ENCODE assay signal across 10 mouse cellular contexts in genomic region chr2:162528911-162529310, GRCm38 (mm10).
A peak's percentile ranks its signal among the peaks of the same experiment; 100 is the strongest.
DNase-seq lines count a peak whose midpoint lies in the region; ATAC-seq and TF ChIP-seq lines count a peak whose summit lies in the region.
"Had no signal": no experiment of that assay in that cellular context is flagged by ENCODE, and none has a peak within 500 bp of the region (broad histone marks: within the 10 kb centered on the region; RNA-seq: fewer than 3 reads in every experiment).

No protein-coding gene starts in this region.

- no peak overlapping the region for H3K4me3 ChIP-seq in kidney, postnatal 0 days (replicated peaks; ENCODE audit: low read depth, low read length)
- no peak overlapping the region for H3K4me3 ChIP-seq in kidney, embryonic 14.5 days (ENCODE audit: low read length)
- no peak overlapping the region for H3K4me3 ChIP-seq in E14TG2a.4 (replicated peaks; ENCODE audit: low read length)
- H3K4me3 ChIP-seq in lung, adult 2 months (replicated peaks; ENCODE audit: extremely low read depth, low read depth, low read length): no peak overlapping the region
- H3K4me3 ChIP-seq: heart, embryonic 15.5 days; midbrain, embryonic 15.5 days had no signal

- no peak for TF ChIP-seq POLR2A in lung, adult 2 months (IDR thresholded peaks at IDR 0.05; ENCODE audit: borderline replicate concordance, extremely low read depth, low read depth, low read length)

- no peaks in the 10 kb centered on the region for H3K27me3 ChIP-seq in kidney, postnatal 0 days (ENCODE audit: insufficient read depth, low read length)
- H3K27me3 ChIP-seq in kidney, embryonic 14.5 days (ENCODE audit: control insufficient read depth, insufficient read depth, low read length): no peaks in the 10 kb centered on the region
- no peaks in the 10 kb centered on the region; the same call in 1 of the 2 replicates for H3K27me3 ChIP-seq in E14TG2a.4 (ENCODE audit: insufficient read depth, low read length)
- H3K27me3 ChIP-seq: heart, embryonic 15.5 days; midbrain, embryonic 15.5 days had no signal

- H3K9me3 ChIP-seq in kidney, postnatal 0 days (replicated peaks; ENCODE audit: low read length): no peaks in the 10 kb centered on the region
- H3K9me3 ChIP-seq in kidney, embryonic 14.5 days (ENCODE audit: control insufficient read depth, low read length): no peaks in the 10 kb centered on the region
- no peaks in the 10 kb centered on the region for H3K9me3 ChIP-seq in E14TG2a.4 (ENCODE audit: low read length)
- H3K9me3 ChIP-seq: heart, embryonic 15.5 days; midbrain, embryonic 15.5 days had no signal

- ATAC-seq in kidney, postnatal 0 days (replicated peaks; ENCODE audit: low FRiP score, low read depth): no peak
- ATAC-seq in kidney, embryonic 14.5 days (ENCODE audit: low FRiP score, low TSS enrichment): no peak
- ATAC-seq in granulocyte monocyte progenitor cell, adult 5-6 weeks (replicated peaks; ENCODE audit: poor library complexity, severe bottlenecking): no peak
- ATAC-seq: midbrain, embryonic 15.5 days had no signal

- WGBS in kidney, postnatal 0 days: 81% methylated on average over 3 of the region's 3 CpGs
- 92% methylated on average over 3 of the region's 3 CpGs for WGBS in kidney, embryonic 14.5 days
- 88% methylated on average over 3 of the region's 3 CpGs for WGBS in lung, adult 2 months

- peak; percentile 43 to 44 for DNase-seq in cerebellum, postnatal 10 days
- no peak for DNase-seq in cerebellum, adult 18-20 months
- DNase-seq in kidney, postnatal 0 days (ENCODE audit: low spot score): no peak
- DNase-seq in lung, adult 2 months: no peak
- DNase-seq in thymus, postnatal 0 days (ENCODE audit: low spot score): no peak

- TF ChIP-seq CTCF in kidney, postnatal 0 days (IDR thresholded peaks at IDR 0.05; ENCODE audit: low read depth): peak; percentile 28; the same call in 1 of the 2 replicates
- TF ChIP-seq CTCF in E14TG2a.4 (conservative IDR thresholded peaks at IDR 0.05; ENCODE audit: low read length): peak; percentile 35
- 0 out of 2 replicates have a peak, but pooled peaks have one; percentile 19 for TF ChIP-seq CTCF in lung, adult 2 months (IDR thresholded peaks at IDR 0.05; ENCODE audit: insufficient read depth, low read length)

- no peak overlapping the region for H3K9ac ChIP-seq in kidney, postnatal 0 days (ENCODE audit: low read depth, low read length)
- H3K9ac ChIP-seq in kidney, embryonic 14.5 days (ENCODE audit: low read depth, low read length): no peak overlapping the region
- H3K9ac ChIP-seq: heart, embryonic 15.5 days; midbrain, embryonic 15.5 days had no signal

- no peaks in the 10 kb centered on the region for H3K4me1 ChIP-seq in kidney, postnatal 0 days (replicated peaks; ENCODE audit: insufficient read depth, low read length)
- 0 out of 2 replicates have a peak, but pooled peaks cover 3% of the 10 kb centered on the region for H3K4me1 ChIP-seq in kidney, embryonic 14.5 days (ENCODE audit: control insufficient read depth, insufficient read depth, low read length)
- no peaks in the 10 kb centered on the region for H3K4me1 ChIP-seq in E14TG2a.4 (replicated peaks; ENCODE audit: low read depth, low read length)
- no peaks in the 10 kb centered on the region for H3K4me1 ChIP-seq in lung, adult 2 months (ENCODE audit: control insufficient read depth, insufficient read depth, low read length)
- H3K4me1 ChIP-seq: heart, embryonic 15.5 days; midbrain, embryonic 15.5 days had no signal

- no peak overlapping the region for H3K4me2 ChIP-seq in kidney, postnatal 0 days (ENCODE audit: low read length)
- H3K4me2 ChIP-seq in kidney, embryonic 14.5 days (replicated peaks; ENCODE audit: low read depth, low read length): no peak overlapping the region
- H3K4me2 ChIP-seq: heart, embryonic 15.5 days; midbrain, embryonic 15.5 days had no signal

- H3K36me3 ChIP-seq in kidney, postnatal 0 days (ENCODE audit: insufficient read depth, low read length): no peaks in the 10 kb centered on the region
- H3K36me3 ChIP-seq in kidney, embryonic 14.5 days (ENCODE audit: control insufficient read depth, insufficient read depth, low read length): no peaks in the 10 kb centered on the region
- no peaks in the 10 kb centered on the region for H3K36me3 ChIP-seq in E14TG2a.4 (ENCODE audit: insufficient read depth, low read length)
- H3K36me3 ChIP-seq: heart, embryonic 15.5 days; midbrain, embryonic 15.5 days had no signal

- H3K27ac ChIP-seq in kidney, postnatal 0 days: no peak overlapping the region
- no peak overlapping the region for H3K27ac ChIP-seq in kidney, embryonic 14.5 days (ENCODE audit: low read depth, low read length)
- H3K27ac ChIP-seq: heart, embryonic 15.5 days; midbrain, embryonic 15.5 days had no signal

Comparison
In these comparisons a context has a peak if more than half of its experiments do, and no peak if none do; other contexts are left out.
1. DNase-seq: peak in cerebellum, postnatal 10 days (2 of 2); none in cerebellum, adult 18-20 months (0 of 2), kidney, postnatal 0 days (single experiment), lung, adult 2 months (single experiment) and thymus, postnatal 0 days (single experiment).
2. Peak in every context shown above with its lines, with median percentiles within 50 percentile points of each other: CTCF ChIP-seq.